Mouse (Mus musculus): ENCODE measurements around the gene Carm1. TPM values are rescaled to one million over a fixed set of nuclear protein-coding genes. Genes with fewer than 3 reads are reported as not detected.

Gene Carm1
- total and polyA plus RNA-seq, 3 experiments = 21.5 to 111 (median 42.2) TPM

DNA sequence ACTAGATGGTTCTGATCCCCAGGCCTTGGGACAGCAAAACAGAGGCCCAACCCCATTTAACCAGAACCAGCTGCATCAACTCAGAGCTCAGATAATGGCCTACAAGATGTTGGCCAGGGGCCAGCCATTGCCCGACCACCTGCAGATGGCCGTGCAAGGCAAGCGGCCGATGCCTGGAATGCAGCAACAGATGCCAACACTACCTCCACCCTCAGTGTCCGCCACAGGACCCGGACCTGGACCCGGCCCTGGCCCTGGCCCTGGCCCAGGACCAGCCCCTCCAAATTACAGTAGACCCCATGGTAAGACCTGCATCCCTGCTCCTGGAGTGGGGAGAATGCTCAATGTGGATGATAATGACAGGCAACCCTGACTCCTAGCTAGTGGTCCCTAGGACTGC is 88.9 kb downstream of the Carm1 start:
- in situ Hi-C loops (cut with MboI; ENCODE audit: low pct_ligation_motif_present, low pct_unique_long_range_greater_than_20kb, low sequenced_read_pairs) (no loop called here), dilution Hi-C loops (cut with MboI; ENCODE audit: extremely low pct_ligation_motif_present, extremely low pct_unique_long_range_greater_than_20kb, low sequenced_read_pairs) (no loop called here)
- Histone ChIP-seq H3K79me2 (replicated peaks; ENCODE audit: control insufficient read depth, extremely low read depth, insufficient read depth, poor library complexity, severe bottlenecking) (peaks cover 17% of the 10 kb centered on the region), H3K36me3 (replicated peaks in 1 of 2; ENCODE audit: control insufficient read depth in 1 of 2, insufficient read depth in 1 of 2, low read length in 1 of 2) (peaks cover 79 to 97% of the 10 kb centered on the region in 2 experiments), H3K4me1 (ENCODE audit: control insufficient read depth in 1 of 2, insufficient read depth in 2 of 2) (no peaks in the 10 kb centered on the region), H3K4me3 (replicated peaks in 1 of 3; ENCODE audit: low read depth in 2 of 3, low read length in 2 of 3, poor library complexity in 1 of 3) (no peak overlapping the region), H3K27me3 (replicated peaks) (no peaks in the 10 kb centered on the region), H3K9ac (ENCODE audit: insufficient read depth, low read depth) (no peak overlapping the region), H3K9me3 (replicated peaks; ENCODE audit: low read length) (no peaks in the 10 kb centered on the region), H3K27ac (ENCODE audit: insufficient read depth, low read depth) (no peak overlapping the region), H3K4me2 (ENCODE audit: insufficient read depth, low read depth, poor library complexity, severe bottlenecking) (no peak overlapping the region)
- TF ChIP-seq IRF4 (IDR thresholded peaks at IDR 0.05; ENCODE audit: low read depth, low read length) (no peak), MXI1 (IDR thresholded peaks at IDR 0.05; ENCODE audit: low read depth, low read length) (no peak), SIN3A (IDR thresholded peaks at IDR 0.05; ENCODE audit: low read length) (no peak), MAZ (IDR thresholded peaks at IDR 0.05; ENCODE audit: low read depth, low read length) (no peak), CTCF (conservative IDR thresholded peaks at IDR 0.05 in 1 of 2, IDR thresholded peaks at IDR 0.05 in 1 of 2; ENCODE audit: low read depth in 2 of 2, low read length in 2 of 2) (no peak), RCOR1 (conservative IDR thresholded peaks at IDR 0.05; ENCODE audit: low read depth, low read length) (no peak), ETS1 (conservative IDR thresholded peaks at IDR 0.05; ENCODE audit: low read depth, low read length) (no peak), ZKSCAN1 (IDR thresholded peaks at IDR 0.05; ENCODE audit: borderline replicate concordance, low read depth, low read length) (no peak), UBTF (IDR thresholded peaks at IDR 0.05; ENCODE audit: low read depth, low read length) (no peak), SMC3 (IDR thresholded peaks at IDR 0.05; ENCODE audit: low read depth, low read length) (no peak), GABPA (IDR thresholded peaks at IDR 0.05; ENCODE audit: insufficient replicate concordance, low read depth, low read length) (no peak), TBP (conservative IDR thresholded peaks at IDR 0.05; ENCODE audit: low read depth, low read length) (no peak), ZNF384 (IDR thresholded peaks at IDR 0.05; ENCODE audit: low read depth, low read length) (no peak), E2F4 (IDR thresholded peaks at IDR 0.05; ENCODE audit: insufficient replicate concordance, low read depth, low read length) (no peak), ZC3H11A (IDR thresholded peaks at IDR 0.05; ENCODE audit: low read depth, low read length) (no peak), CHD1 (IDR thresholded peaks at IDR 0.05; ENCODE audit: low read depth, low read length) (no peak)
- no peak for DNase-seq (ENCODE audit: extremely low read depth)

DNA sequence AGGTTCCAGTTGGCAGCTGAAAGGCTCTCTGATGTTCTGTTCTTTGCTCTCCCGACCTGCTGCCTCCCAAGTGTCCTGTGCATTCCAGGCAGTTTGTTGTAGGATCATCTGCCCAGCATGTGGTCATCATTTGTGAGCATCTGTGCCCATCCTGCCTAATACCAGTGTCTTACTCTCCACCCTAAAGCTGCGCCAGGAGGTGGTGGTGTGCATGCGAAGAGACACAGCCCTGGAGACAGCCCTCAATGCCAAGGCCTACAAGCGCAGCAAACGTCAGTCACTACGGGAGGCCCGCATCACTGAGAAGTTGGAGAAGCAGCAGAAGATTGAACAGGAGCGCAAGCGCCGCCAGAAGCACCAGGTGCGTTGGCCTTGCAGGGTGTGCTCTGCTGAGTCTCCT is 92.3 kb downstream of the Carm1 start:
- H3K9me3 ChIP-seq (replicated peaks; ENCODE audit: low read length) = no peaks in the 10 kb centered on the region
- DNase-seq (ENCODE audit: extremely low read depth) = no peak
- H3K4me2 ChIP-seq (ENCODE audit: insufficient read depth, low read depth, poor library complexity, severe bottlenecking) = no peak overlapping the region
- H3K9ac ChIP-seq (ENCODE audit: insufficient read depth, low read depth) = no peak overlapping the region
- H3K4me3 ChIP-seq (replicated peaks in 1 of 3; ENCODE audit: low read depth in 2 of 3, low read length in 2 of 3, poor library complexity in 1 of 3) = no peak overlapping the region
- H3K27ac ChIP-seq (ENCODE audit: insufficient read depth, low read depth) = no peak overlapping the region
- TF ChIP-seq MYC (IDR thresholded peaks at IDR 0.05; ENCODE audit: low read depth, low read length) = no peak
- no peak for TF ChIP-seq USF1 (IDR thresholded peaks at IDR 0.05; ENCODE audit: low read depth, low read length)
- no peak for TF ChIP-seq EP300 (IDR thresholded peaks at IDR 0.05; ENCODE audit: low read length)
- no peak for TF ChIP-seq BHLHE40 (IDR thresholded peaks at IDR 0.05; ENCODE audit: low read depth, low read length)
- TF ChIP-seq ELF1 (IDR thresholded peaks at IDR 0.05; ENCODE audit: low read depth, low read length) = no peak
- H3K27me3 ChIP-seq (replicated peaks) = no peaks in the 10 kb centered on the region
- H3K36me3 ChIP-seq (replicated peaks in 1 of 2; ENCODE audit: control insufficient read depth in 1 of 2, insufficient read depth in 1 of 2, low read length in 1 of 2) = peaks cover 91 to 99% of the 10 kb centered on the region in 2 experiments
- dilution Hi-C loops (cut with MboI; ENCODE audit: extremely low pct_ligation_motif_present, extremely low pct_unique_long_range_greater_than_20kb, low sequenced_read_pairs) (no loop called here), in situ Hi-C loops (cut with MboI; ENCODE audit: low pct_ligation_motif_present, low pct_unique_long_range_greater_than_20kb, low sequenced_read_pairs) (no loop called here)
- H3K4me1 ChIP-seq (ENCODE audit: control insufficient read depth in 1 of 2, insufficient read depth in 2 of 2) = no peaks in the 10 kb centered on the region
- H3K79me2 ChIP-seq (replicated peaks; ENCODE audit: control insufficient read depth, extremely low read depth, insufficient read depth, poor library complexity, severe bottlenecking) = no peaks in the 10 kb centered on the region

Other genes with a start within 250 kb of the Carm1 start
- gene Ap1m2, start 234.6 kb upstream of the Carm1 start, total RNA-seq (2012; rRNA removed) = 1.4 and 2.6 TPM in 2 replicates
- 0.51 TPM in 2 replicates for gene Ap1m2, start 234.6 kb upstream of the Carm1 start, total RNA-seq (2014; rRNA removed)
- gene Ap1m2, start 234.6 kb upstream of the Carm1 start, polyA plus RNA-seq (2012; ENCODE audit: insufficient read length, low read depth) = 0.29 and 0.51 TPM in 2 replicates
- 27.4 and 36.5 TPM in 2 replicates for gene Slc44a2, start 226.2 kb upstream of the Carm1 start, total RNA-seq (2012; rRNA removed)
- 22.1 and 26.1 TPM in 2 replicates for gene Slc44a2, start 226.2 kb upstream of the Carm1 start, total RNA-seq (2014; rRNA removed)
- 52.5 and 62.9 TPM in 2 replicates for gene Slc44a2, start 226.2 kb upstream of the Carm1 start, polyA plus RNA-seq (2012; ENCODE audit: insufficient read length, low read depth)
- gene Ilf3, start 179.0 kb upstream of the Carm1 start, total RNA-seq (2012; rRNA removed) = 77.3 TPM in 2 replicates
- 72.8 and 75.8 TPM in 2 replicates for gene Ilf3, start 179.0 kb upstream of the Carm1 start, total RNA-seq (2014; rRNA removed)
- gene Ilf3, start 179.0 kb upstream of the Carm1 start, polyA plus RNA-seq (2012; ENCODE audit: insufficient read length, low read depth) = 128 and 145 TPM in 2 replicates
- gene Qtrt1, start 135.1 kb upstream of the Carm1 start, total RNA-seq (2012; rRNA removed) = 57.8 and 60.5 TPM in 2 replicates
- gene Qtrt1, start 135.1 kb upstream of the Carm1 start, total RNA-seq (2014; rRNA removed) = 43.1 and 48.1 TPM in 2 replicates
- gene Qtrt1, start 135.1 kb upstream of the Carm1 start, polyA plus RNA-seq (2012; ENCODE audit: insufficient read length, low read depth) = 52.4 and 56.8 TPM in 2 replicates
- gene Dnm2, start 122.0 kb upstream of the Carm1 start, total RNA-seq (2012; rRNA removed) = 51.7 and 55.4 TPM in 2 replicates
- 36.4 and 37.0 TPM in 2 replicates for gene Dnm2, start 122.0 kb upstream of the Carm1 start, total RNA-seq (2014; rRNA removed)
- gene Dnm2, start 122.0 kb upstream of the Carm1 start, polyA plus RNA-seq (2012; ENCODE audit: insufficient read length, low read depth) = 64.3 and 66.0 TPM in 2 replicates
- 28.4 and 28.8 TPM in 2 replicates for gene Tmed1, start 36.6 kb upstream of the Carm1 start, total RNA-seq (2012; rRNA removed)
- 21.7 and 25.5 TPM in 2 replicates for gene Tmed1, start 36.6 kb upstream of the Carm1 start, total RNA-seq (2014; rRNA removed)
- 17.1 and 19.8 TPM in 2 replicates for gene Tmed1, start 36.6 kb upstream of the Carm1 start, polyA plus RNA-seq (2012; ENCODE audit: insufficient read length, low read depth)
- 0.46 and 0.89 TPM in 2 replicates for gene AB124611, start 20.7 kb upstream of the Carm1 start, total RNA-seq (2012; rRNA removed)
- 1.5 TPM in 2 replicates for gene AB124611, start 20.7 kb upstream of the Carm1 start, total RNA-seq (2014; rRNA removed)
- 2.1 and 2.3 TPM in 2 replicates for gene AB124611, start 20.7 kb upstream of the Carm1 start, polyA plus RNA-seq (2012; ENCODE audit: insufficient read length, low read depth)
- gene Timm29, start 45.8 kb downstream of the Carm1 start, total RNA-seq (2012; rRNA removed) = 12.0 and 16.0 TPM in 2 replicates
- gene Timm29, start 45.8 kb downstream of the Carm1 start, total RNA-seq (2014; rRNA removed) = 19.1 and 19.5 TPM in 2 replicates
- 29.6 and 34.6 TPM in 2 replicates for gene Timm29, start 45.8 kb downstream of the Carm1 start, polyA plus RNA-seq (2012; ENCODE audit: insufficient read length, low read depth)
- 13.6 and 17.5 TPM in 2 replicates for gene Yipf2, start 45.9 kb downstream of the Carm1 start, total RNA-seq (2012; rRNA removed)
- gene Yipf2, start 45.9 kb downstream of the Carm1 start, total RNA-seq (2014; rRNA removed) = 13.1 and 16.6 TPM in 2 replicates
- 17.0 and 21.2 TPM in 2 replicates for gene Yipf2, start 45.9 kb downstream of the Carm1 start, polyA plus RNA-seq (2012; ENCODE audit: insufficient read length, low read depth)
- gene Smarca4, start 69.3 kb downstream of the Carm1 start, total RNA-seq (2012; rRNA removed) = 74.3 and 78.9 TPM in 2 replicates
- gene Smarca4, start 69.3 kb downstream of the Carm1 start, total RNA-seq (2014; rRNA removed) = 30.7 and 33.8 TPM in 2 replicates
- 76.1 and 86.2 TPM in 2 replicates for gene Smarca4, start 69.3 kb downstream of the Carm1 start, polyA plus RNA-seq (2012; ENCODE audit: insufficient read length, low read depth)
- gene Ldlr, start 176.6 kb downstream of the Carm1 start, total RNA-seq (2012; rRNA removed) = 24.9 and 28.2 TPM in 2 replicates
- 18.3 and 24.0 TPM in 2 replicates for gene Ldlr, start 176.6 kb downstream of the Carm1 start, total RNA-seq (2014; rRNA removed)
- 31.0 and 34.7 TPM in 2 replicates for gene Ldlr, start 176.6 kb downstream of the Carm1 start, polyA plus RNA-seq (2012; ENCODE audit: insufficient read length, low read depth)
- 83.2 and 91.6 TPM in 2 replicates for gene Spc24, start 213.4 kb downstream of the Carm1 start, total RNA-seq (2012; rRNA removed)
- 77.6 and 82.7 TPM in 2 replicates for gene Spc24, start 213.4 kb downstream of the Carm1 start, total RNA-seq (2014; rRNA removed)
- 74.3 and 113 TPM in 2 replicates for gene Spc24, start 213.4 kb downstream of the Carm1 start, polyA plus RNA-seq (2012; ENCODE audit: insufficient read length, low read depth)